Mouse (Mus musculus): Measurements from ENCODE around the gene Cadm1.

Gene Cadm1

GRCm38 (mm10) chr9:47552960-47553575 is 23.1 kb downstream of the Cadm1 start:
- no peak for DNase-seq

GRCm38 (mm10) chr9:47560726-47561125 is 30.8 kb downstream of the Cadm1 start:
- DNase-seq: no peak

DNA sequence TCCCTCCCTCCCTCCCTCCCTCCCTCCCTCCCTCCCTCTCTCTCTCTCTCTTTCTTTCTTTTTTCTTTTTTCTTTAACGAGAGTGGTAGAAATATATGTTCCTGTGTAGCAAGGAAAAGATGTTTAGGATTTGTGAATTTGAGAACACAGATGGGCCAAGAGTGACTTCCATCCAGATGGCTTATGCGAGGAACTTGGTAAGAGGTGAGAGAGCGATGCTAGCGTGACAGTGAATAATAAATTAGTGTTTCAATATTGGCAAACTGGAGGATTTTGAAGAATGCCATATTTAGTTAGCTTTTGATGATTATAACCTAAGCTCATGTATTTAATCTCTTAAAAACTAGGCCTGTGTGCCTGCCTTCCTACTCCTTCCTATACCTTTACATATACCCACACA is 31.6 kb downstream of the Cadm1 start:
- no peak for DNase-seq

- no peak for DNase-seq
These were observed 35.1 kb downstream of the Cadm1 start for GRCm38 (mm10) chr9:47565088-47565487.

DNA sequence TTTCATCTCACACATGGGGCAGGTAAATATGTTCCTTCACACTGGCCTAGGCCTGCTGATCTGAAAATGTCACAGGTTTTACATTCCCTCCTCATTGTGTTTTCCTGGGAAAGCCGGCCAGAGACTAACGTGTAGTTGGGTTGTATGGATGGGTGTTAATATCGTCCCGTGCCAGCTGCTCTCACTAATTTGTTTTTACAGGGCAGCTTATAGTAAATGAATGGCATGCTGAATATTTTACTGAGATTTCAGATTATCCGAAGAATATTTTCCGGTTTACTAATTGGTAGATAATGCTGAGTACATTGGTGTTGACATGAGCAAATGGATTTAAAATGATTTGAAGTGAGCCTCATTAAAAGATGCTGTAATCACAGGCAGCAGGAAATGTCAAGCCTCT is 37.9 kb downstream of the Cadm1 start:
- DNase-seq: no peak

- DNase-seq: no peak
These were observed 40.2 kb downstream of the Cadm1 start for GRCm38 (mm10) chr9:47570184-47570583.

- no peak for DNase-seq
These were observed 41.5 kb downstream of the Cadm1 start for GRCm38 (mm10) chr9:47571461-47571860.

GRCm38 (mm10) chr9:47572132-47572531 is 42.2 kb downstream of the Cadm1 start:
- no peak for DNase-seq

DNA sequence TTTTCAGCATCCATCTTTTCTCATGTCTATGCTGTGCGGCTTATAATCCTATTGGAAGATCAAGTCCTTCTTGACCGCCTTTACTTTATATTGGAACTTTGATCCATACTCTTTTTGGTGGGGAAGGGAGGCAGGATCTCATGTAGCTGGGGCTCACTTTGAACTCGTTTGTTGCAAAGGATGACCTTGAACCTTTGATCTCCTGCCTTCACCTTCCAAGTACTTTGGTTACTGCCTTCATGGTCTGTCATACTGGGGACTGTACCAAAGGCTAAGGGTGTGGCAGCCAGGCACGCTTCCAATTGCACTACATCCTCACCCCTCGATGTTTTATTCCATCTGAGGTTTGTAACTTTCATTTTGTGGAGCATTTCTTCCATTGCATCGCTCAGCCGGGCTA is 43.5 kb downstream of the Cadm1 start:
- no peak for DNase-seq

DNA sequence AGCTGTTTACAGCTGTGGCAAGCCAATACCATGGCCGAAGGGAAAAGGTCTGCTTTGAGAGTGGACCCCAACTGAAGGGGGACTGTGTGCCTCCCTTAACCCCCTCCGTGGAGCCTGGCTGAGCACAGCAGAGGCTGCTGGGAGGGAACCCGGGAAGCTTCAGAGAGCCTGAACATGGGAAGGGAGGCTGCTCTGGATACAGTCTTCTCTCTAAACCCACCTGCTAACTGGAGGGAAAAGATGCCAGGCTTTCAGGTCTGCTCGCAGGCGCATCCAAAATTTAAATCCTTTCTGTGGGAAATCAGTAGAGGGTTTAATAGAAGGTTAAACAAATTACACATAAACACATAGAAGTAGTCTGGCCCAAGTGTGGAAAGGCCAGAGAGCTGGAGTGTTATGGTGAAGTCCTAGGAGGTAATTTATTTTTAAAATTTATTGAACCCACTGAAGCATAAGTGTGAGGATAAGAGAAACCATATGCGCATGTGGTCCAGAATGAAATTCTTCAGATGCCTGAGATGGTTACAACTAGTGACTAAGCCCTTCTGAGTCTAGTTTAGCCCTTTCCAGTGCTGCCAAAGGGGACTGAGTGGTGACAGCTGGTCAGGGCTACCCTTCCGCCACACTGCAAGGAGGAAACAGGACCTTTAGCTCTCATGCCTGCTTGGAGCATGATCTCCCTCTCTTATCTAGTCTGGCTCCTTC is 44.9 kb downstream of the Cadm1 start:
- no peak for DNase-seq

GRCm38 (mm10) chr9:47575764-47576163 is 45.8 kb downstream of the Cadm1 start:
- DNase-seq: no peak

GRCm38 (mm10) chr9:47579464-47579863 is 49.5 kb downstream of the Cadm1 start:
- no peak for DNase-seq

GRCm38 (mm10) chr9:47581576-47582365 is 51.8 kb downstream of the Cadm1 start:
- no peak for DNase-seq

DNA sequence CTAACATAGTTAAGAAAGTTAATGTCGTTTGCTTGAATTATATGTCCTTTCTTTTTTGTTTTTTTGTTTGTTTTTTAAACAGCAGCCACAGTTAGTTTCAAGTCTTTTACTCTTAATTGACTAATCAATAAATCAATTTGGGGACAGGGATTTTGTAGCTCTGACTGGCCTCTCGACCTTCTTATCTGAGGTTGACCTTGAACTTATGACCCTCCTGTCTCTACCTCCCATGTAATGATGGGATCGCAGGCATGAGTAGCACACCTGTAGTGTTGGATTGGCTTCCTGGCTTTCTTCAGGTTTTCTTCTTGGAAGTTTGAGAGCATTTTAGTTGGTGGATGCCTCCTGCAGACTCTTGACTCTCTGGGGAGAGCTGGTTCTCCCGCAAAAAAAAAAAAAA is 53.3 kb downstream of the Cadm1 start:
- DNase-seq: no peak

DNA sequence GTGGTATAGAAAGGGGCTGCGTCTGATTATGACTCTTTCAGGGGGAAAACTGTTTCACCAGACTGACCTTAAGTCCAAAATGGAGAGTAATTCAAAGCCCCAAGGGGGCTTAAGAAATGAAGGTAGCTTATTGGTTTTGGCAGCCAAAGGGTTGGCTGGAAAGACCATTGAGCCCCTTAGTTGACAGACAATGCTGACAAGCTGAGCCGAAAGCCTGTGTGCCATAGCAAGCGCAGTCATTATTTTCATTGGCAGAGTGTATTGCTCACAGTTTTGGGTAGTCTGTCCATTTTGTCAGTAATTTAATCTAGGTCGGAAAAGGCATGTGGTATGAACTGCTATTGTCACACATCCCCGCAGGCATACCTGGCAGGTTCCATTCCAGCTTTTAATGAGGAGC is 56.2 kb downstream of the Cadm1 start:
- DNase-seq: no peak

- DNase-seq: no peak
These were observed 56.9 kb downstream of the Cadm1 start for GRCm38 (mm10) chr9:47586839-47587238.

DNA sequence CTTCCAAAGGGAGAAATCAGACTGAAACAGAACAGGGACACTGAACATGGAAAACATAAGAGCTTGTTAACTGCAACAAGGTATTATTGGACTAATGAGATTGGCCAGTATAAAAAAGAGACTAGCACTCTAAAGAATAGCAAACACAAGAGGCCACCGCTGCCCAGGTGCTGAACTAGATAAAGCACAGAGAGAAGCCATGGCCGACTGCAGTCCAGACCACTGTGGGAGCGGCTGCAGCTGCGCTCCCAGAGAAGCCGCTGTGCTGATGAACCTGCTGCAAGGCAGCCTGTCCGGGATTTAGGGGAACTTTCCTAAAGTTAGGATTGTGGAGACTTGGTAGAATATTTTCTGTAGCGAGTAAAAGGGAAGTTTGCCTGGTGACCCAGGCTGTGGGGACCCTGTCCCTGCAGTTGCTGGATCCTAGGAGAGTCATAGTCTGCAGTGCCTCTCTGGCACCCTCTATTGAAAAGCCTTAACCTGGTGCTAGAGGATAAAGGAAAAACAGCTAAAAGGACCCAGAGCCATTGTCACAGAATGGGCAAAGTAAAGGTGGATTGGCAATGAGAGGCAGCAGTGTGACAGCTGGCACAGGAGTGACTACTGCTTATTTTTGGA is 57.7 kb downstream of the Cadm1 start:
- peak; percentile 37 for DNase-seq

DNA sequence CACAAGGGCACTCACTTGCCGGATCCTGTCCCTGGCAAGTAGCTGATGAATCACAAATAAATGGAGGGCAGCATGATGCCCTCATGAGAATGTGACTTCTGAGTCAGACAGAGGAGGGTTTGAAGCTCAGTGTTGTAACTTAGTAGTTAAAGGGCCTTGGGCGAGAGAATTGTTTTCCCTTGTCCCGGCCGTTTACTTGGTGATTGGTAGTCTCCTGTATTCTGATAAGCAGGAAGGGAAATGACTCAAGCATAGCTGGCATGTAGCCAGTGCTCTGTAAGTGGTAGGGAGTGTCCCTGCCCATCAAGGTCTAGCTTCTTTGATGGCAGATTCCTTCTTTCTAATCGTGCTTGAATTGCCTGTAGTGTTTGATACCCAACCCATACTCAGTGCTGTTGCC is 59.9 kb downstream of the Cadm1 start:
- DNase-seq: no peak

DNA sequence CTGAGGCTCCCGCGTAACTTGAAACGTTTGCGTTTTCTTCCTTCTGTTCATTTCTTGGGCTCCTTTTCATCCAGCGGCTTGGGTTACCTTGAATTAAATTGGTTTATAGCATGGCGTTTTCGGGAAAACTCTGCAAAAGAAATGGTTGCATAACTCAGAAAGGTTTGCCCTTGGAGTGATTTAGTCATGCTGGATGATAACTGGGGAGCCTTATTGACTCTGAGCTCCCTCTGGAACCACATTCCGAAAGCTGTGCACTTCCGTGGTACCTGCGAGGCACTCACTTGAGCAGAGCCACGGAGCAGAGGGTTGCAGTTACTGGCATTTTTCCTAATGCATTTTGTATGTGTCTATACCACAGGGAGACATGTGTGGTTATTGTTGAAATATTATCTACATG is 71.6 kb downstream of the Cadm1 start:
- DNase-seq: no peak

DNA sequence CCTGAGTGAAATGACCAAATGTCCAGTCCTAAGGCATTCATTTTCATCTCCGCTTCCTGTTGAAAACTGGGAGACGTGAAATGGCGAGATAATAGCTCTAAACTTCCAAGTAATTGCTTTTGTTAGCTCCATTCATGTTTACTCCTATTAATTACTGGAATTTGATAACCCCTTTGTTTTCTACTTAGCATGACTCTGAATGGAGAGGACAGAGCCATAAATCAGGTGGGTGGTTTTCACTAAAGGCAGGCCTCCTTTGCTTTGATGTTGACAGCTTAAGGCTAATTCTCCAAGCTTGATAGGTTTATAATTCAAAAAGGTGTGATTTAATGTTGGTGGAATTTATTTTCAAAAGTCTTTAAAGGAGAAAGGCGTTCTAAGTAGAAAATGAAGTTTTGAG is 74.0 kb downstream of the Cadm1 start:
- DNase-seq: no peak

GRCm38 (mm10) chr9:47605628-47606027 is 75.7 kb downstream of the Cadm1 start:
- no peak for DNase-seq

- DNase-seq: no peak
These were observed 78.5 kb downstream of the Cadm1 start for GRCm38 (mm10) chr9:47608441-47608840.

DNA sequence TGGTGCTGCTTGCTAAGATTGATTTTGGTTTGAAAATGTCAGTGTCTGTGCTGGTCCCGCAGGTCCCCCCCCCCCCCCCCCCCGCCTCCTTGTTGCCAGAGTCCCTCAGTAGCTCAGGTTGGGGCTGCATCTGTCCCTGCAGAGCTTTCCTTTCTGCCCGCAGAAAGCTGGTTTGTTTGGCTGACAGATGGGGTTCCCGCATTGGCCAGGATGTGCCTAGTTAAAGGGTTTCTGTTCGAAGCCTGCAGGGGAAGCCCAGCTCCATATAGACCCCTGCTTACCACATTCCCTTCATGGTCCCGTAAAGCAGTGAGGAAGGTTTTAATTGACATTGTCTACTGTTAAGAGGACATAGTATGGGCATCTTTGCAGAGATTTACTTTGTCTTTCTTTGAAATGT is 78.9 kb downstream of the Cadm1 start:
- no peak for DNase-seq

DNA sequence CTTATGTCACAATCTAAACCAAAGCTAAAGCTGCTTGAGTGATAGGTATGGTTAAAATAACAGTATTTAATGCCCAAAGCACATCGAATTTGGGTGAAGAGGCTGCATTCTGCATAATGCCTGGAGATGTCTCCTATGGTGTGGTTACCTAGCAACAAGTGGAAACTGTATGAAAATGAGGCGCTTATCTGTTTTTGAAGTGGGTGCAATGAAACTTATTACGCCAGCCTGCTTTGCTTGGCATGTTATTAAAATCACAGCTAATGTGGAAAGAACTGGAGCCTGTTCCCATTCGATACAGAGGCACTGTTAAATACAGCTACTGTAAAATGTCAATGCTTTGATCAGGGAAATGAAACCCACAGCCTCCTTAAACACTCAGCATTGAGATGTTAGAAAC is 79.5 kb downstream of the Cadm1 start:
- no peak for DNase-seq
